Mouse (Mus musculus) lung, embryonic 15.5 days (tissue): Measurements from ENCODE around the gene Ccdc148. TPM values are rescaled to one million over a fixed set of nuclear protein-coding genes. Genes with fewer than 3 reads are reported as not detected.

ENCODE experiments used
- ATAC-seq: fragments of 200-750 bp; cut with Nextera tagmentation; 2 replicates; pipeline ENCODE4 v1.8.0; 2017; ENCODE audit warnings: moderate number of reproducible peaks, borderline replicate concordance; ENCODE audit not compliant: low FRiP score, low TSS enrichment; ENCODE audit errors: extremely low read depth
- H3K27ac ChIP-seq: fragments of 300-500 bp; sonication (generic); 2 replicates; pipeline ENCODE4 v1.5.1; 2015; ENCODE audit warnings: moderate library complexity, mild to moderate bottlenecking, inconsistent platforms
- H3K27me3 ChIP-seq: fragments of 300-500 bp; sonication (generic); 2 replicates; pipeline ENCODE4 v1.6.1; 2015; ENCODE audit warnings: inconsistent platforms
- H3K36me3 ChIP-seq: fragments of 300-500 bp; sonication (generic); 2 replicates; pipeline ENCODE4 v1.6.1; 2015; ENCODE audit warnings: inconsistent platforms
- H3K4me1 ChIP-seq: fragments of 300-500 bp; sonication (generic); 2 replicates; pipeline ENCODE4 v1.6.1; 2015; ENCODE audit warnings: inconsistent platforms
- H3K4me2 ChIP-seq: fragments of 300-500 bp; sonication (generic); 2 replicates; pipeline ENCODE4 v1.6.1; 2015; ENCODE audit warnings: inconsistent platforms, mild to moderate bottlenecking, moderate library complexity
- H3K4me3 ChIP-seq: fragments of 300-500 bp; sonication (generic); 2 replicates; pipeline ENCODE4 v1.5.1; 2015; ENCODE audit warnings: mild to moderate bottlenecking, inconsistent platforms
- H3K9ac ChIP-seq: fragments of 300-500 bp; sonication (generic); 2 replicates; pipeline ENCODE4 v1.6.1; 2015; ENCODE audit warnings: inconsistent platforms
- H3K9me3 ChIP-seq: fragments of 300-500 bp; sonication (generic); 2 replicates; pipeline ENCODE4 v1.6.1; 2016; ENCODE audit warnings: inconsistent platforms
- WGBS: fragments of 180-500 bp; shearing (Covaris S2); methylation state at CpG from one replicate; pipeline ENCODE4 v1.1.7; 2015; 5-methylcytosine and 5-hydroxymethylcytosine counted together
- polyA plus RNA-seq: library from polyadenylated mRNA; unstranded; fragments of >200 nt; fragmentation: Nextera tagmentation; extraction: Ambion mirVana; gene quantifications from 2 replicates; pipeline ENCODE4 v1.2.1, GENCODE M21; 2015

Gene Ccdc148
- polyA plus RNA-seq, 1 experiment from 2014 or later: 2.0 TPM

DNA sequence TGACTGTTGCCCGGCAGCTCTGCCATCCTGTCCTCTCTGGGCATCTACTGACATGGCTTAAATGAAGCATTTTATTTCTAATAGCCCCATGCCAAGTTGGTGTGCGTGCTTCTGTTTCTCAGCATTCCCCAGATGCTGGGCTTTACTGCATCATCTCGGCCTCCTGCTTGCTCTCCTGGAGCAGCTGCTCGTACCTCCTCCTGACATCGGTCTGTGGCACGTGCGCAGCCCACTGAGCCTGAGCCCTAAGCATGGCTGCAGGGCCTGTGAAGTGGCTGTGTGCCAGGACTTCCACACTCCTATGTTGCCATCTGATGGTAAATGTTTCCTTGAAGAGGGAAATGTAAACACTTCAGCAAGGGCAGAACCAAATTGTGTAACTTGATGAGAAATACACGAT lies 31.0 kb upstream of the Ccdc148 start:
- H3K9me3 ChIP-seq: no peaks in the 10 kb centered on the region
- no peak overlapping the region for H3K4me3 ChIP-seq
- peaks cover 34% of the 10 kb centered on the region for H3K4me1 ChIP-seq
- H3K27ac ChIP-seq: no peak overlapping the region
- no peak overlapping the region for H3K9ac ChIP-seq
- ATAC-seq: peak; percentile 53; the same call in 1 of the 2 replicates
- no peak overlapping the region for H3K4me2 ChIP-seq
- WGBS: 49% methylated on average over 8 of the region's 8 CpGs
- H3K36me3 ChIP-seq: peaks cover 5% of the 10 kb centered on the region; the same call in 1 of the 2 replicates
- H3K27me3 ChIP-seq: no peaks in the 10 kb centered on the region

DNA sequence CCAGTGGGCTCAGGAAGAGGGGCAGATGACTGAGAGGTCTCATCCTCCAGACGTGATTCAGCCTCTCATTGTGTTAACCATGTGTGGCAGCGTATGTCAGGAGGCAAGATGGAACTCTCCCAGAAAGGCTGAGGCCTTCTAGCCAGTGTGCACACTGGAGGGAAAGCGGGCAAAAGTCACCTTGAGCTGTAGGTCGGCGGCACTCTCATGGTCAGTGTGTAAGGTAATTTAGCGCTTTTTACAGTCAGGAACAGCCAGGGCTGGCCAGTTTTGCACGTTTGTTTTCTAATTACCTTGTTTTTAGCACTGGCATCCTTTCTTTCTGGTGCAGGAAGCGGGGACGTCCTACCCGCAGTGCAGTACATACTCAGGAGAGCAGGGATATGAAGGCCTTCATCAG lies 29.7 kb upstream of the Ccdc148 start:
- Histone ChIP-seq H3K4me2 (no peak overlapping the region), H3K9ac (no peak overlapping the region), H3K27ac (no peak overlapping the region), H3K27me3 (no peaks in the 10 kb centered on the region), H3K4me3 (no peak overlapping the region), H3K4me1 (peaks cover 34% of the 10 kb centered on the region), H3K9me3 (no peaks in the 10 kb centered on the region), H3K36me3 (peaks cover 5% of the 10 kb centered on the region; the same call in 1 of the 2 replicates)
- 85% methylated on average over 10 of the region's 10 CpGs for WGBS
- ATAC-seq: no peak

DNA sequence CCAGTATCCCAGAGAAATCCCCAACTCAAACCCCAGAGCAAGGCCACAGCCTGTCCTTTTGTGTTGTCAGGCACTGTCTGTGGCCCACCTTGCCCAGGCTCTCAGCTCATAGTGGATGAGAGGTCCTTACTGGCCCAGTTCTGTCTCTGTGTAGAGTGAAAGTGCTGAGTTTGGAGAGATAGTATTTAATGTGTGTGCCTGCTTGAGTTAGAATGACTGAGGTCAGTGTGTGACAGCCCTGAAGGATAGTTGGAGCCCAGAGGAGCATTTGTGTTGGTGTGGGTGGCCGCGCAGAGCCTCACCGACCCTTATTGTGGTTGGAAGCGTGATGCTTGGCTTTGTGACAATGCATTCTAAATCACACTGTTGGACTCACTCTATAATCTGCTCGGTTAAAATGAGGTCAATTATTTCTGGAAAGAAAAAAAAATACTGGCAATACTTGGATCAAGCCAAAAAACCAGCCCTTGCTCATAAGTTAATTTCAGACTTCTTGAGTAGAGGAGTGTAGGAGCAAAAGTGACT lies 29.2 kb upstream of the Ccdc148 start:
- Histone ChIP-seq H3K4me1 (peaks cover 34% of the 10 kb centered on the region), H3K4me3 (no peak overlapping the region), H3K4me2 (no peak overlapping the region), H3K9me3 (no peaks in the 10 kb centered on the region), H3K27me3 (no peaks in the 10 kb centered on the region), H3K27ac (no peak overlapping the region), H3K36me3 (peaks cover 5% of the 10 kb centered on the region; the same call in 1 of the 2 replicates), H3K9ac (no peak overlapping the region)
- 51% methylated on average over 5 of the region's 5 CpGs for WGBS
- ATAC-seq: peak; percentile 43; the same call in 1 of the 2 replicates

DNA sequence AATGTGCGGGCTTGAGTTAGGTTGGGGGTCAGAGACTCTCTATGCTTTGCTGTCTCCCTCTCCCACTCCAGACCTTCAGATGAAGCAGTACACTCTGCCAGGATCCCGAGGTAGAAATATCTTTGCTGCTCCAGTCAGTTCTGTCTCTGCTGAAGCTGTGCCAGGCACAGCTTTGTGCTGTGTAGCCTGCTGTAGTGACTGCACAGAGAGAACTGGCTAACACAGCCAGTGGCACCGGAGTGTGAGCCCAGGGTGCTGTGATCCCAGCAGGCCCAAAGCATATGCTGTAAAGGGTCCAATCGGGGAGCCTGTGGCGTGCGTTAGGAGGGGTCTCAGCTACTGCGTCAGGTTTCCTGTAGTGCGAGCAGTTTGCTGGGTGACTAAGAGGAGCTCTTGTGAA lies 27.8 kb upstream of the Ccdc148 start:
- no peak for ATAC-seq
- Histone ChIP-seq H3K9me3 (no peaks in the 10 kb centered on the region), H3K4me3 (no peak overlapping the region), H3K27ac (no peak overlapping the region), H3K36me3 (peaks cover 5% of the 10 kb centered on the region; the same call in 1 of the 2 replicates), H3K27me3 (no peaks in the 10 kb centered on the region), H3K4me1 (peaks cover 34% of the 10 kb centered on the region), H3K4me2 (no peak overlapping the region), H3K9ac (no peak overlapping the region)
- WGBS: 90% methylated on average over 8 of the region's 8 CpGs

DNA sequence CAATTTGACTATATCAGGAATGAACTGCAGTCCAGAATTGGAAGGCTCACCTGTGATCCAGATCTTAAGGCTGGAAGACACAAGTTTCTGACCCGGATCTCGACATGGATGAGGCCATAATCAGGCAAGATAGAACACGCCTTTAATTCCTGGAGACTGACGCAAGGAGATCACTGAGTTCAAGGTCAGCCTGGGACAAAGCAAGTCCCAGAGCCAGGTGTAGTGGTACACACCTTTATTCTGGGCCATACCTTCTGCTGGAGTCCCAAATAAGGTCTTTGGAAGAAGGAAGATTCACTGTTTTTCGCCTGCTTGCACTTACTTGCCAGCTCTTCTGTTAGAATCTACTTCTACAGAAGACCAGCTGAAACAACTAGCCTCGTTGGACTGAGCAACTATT lies 26.5 kb upstream of the Ccdc148 start:
- no peak for ATAC-seq
- no peaks in the 10 kb centered on the region for H3K9me3 ChIP-seq
- 90% methylated on average over 6 of the region's 6 CpGs for WGBS
- no peak overlapping the region for H3K9ac ChIP-seq
- peaks cover 26% of the 10 kb centered on the region for H3K4me1 ChIP-seq
- H3K27me3 ChIP-seq: no peaks in the 10 kb centered on the region
- H3K36me3 ChIP-seq: peaks cover 5% of the 10 kb centered on the region; the same call in 1 of the 2 replicates
- no peak overlapping the region for H3K4me2 ChIP-seq
- H3K4me3 ChIP-seq: no peak overlapping the region
- no peak overlapping the region for H3K27ac ChIP-seq

DNA sequence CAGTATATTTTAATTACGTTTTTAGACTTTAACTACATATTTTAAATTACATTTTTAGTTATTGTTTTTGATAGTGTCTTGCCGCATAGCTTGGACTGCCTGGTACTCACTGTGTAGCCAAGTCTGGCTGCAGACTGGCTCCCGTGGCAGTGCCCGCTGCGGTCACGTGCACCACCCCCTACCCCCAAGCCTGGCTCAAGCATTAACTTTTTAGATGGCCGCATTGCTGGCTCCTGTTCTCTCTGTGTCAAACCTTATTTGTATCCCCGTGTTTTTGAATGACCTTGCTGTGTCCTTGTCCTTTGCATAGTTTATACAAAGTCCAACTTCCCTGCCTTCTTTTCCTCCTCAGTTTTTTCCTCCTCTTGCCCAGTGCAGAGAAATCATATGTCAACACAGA lies 25.6 kb upstream of the Ccdc148 start:
- H3K4me3 ChIP-seq: no peak overlapping the region
- H3K36me3 ChIP-seq: peaks cover 5% of the 10 kb centered on the region; the same call in 1 of the 2 replicates
- no peaks in the 10 kb centered on the region for H3K27me3 ChIP-seq
- no peak for ATAC-seq
- H3K9me3 ChIP-seq: no peaks in the 10 kb centered on the region
- no peak overlapping the region for H3K4me2 ChIP-seq
- no peak overlapping the region for H3K27ac ChIP-seq
- WGBS: 89% methylated on average over 8 of the region's 8 CpGs
- H3K9ac ChIP-seq: no peak overlapping the region
- peaks cover 18% of the 10 kb centered on the region for H3K4me1 ChIP-seq

DNA sequence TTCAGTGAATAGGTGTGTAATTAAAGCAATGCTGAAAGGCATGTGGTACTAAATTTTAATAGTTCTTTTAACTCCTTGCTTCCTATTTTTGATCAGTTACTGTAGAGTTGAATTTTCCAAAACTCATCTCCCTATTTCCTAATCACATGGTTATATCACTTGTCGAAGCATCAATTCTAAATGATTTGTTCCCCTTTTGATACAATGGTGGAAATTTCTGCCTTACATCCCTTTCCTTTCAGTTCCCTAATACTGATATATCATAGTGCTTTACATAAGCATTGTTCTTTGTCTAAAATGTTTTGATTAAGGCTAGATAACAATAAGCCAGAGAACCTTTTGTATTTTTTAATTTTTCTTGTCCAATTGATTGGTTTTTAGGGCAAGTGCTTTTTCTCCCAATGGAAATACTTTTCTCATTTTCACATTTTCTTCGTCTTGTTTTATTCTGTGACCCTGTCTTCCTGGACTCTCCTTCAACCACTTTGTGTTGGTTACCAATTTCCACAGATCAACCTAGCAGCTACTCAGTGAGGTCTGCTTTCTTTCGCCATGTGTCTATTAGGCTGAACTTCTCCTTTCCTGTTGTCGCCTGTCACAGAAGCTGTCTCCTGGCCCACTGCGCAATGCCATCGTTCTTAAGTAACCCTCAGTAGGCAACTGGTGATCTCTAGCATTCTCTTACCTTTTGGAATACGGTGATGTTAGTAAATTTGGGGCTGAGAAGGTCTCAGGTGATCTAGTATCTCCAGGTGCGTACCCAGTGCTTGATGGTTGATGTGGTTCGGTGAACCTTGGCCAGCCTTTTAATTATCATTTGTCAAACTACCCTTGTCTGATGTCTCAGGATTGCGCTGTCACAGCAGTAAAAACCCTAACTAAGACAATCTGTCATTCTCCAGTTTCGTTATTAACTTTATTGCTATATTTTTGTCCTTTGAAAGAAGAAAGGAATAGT lies 23.9 kb upstream of the Ccdc148 start:
- WGBS: 88% methylated on average over 11 of the region's 11 CpGs
- no peak overlapping the region for H3K27ac ChIP-seq
- H3K4me1 ChIP-seq: peaks cover 5% of the 10 kb centered on the region; the same call in 1 of the 2 replicates
- H3K27me3 ChIP-seq: no peaks in the 10 kb centered on the region
- no peak for ATAC-seq
- H3K9me3 ChIP-seq: no peaks in the 10 kb centered on the region
- no peak overlapping the region for H3K4me3 ChIP-seq
- peaks cover 5% of the 10 kb centered on the region; the same call in 1 of the 2 replicates for H3K36me3 ChIP-seq
- H3K4me2 ChIP-seq: no peak overlapping the region
- H3K9ac ChIP-seq: no peak overlapping the region

DNA sequence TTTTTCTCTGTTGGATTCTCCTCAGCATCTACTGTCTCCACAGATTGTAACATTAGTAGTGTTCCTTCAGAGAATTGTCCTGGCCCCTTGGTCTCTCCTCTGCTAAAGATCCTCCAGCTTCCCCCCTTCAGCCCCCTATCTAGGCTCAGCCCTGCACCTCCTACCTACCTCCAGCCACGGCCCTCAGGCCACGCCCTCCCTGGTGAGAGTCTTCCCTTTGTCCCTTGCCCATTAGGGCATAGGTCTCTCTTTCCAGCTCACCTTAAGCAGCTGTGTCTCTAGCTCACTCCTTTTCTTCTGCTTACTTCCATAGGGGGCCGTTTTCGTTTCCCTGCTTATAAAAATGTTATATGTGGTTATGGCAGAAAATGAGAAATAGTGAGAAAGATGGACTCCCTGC lies 23.1 kb upstream of the Ccdc148 start:
- Histone ChIP-seq H3K4me2 (no peak overlapping the region), H3K27ac (no peak overlapping the region), H3K9ac (no peak overlapping the region), H3K36me3 (peaks cover 5% of the 10 kb centered on the region; the same call in 1 of the 2 replicates), H3K4me1 (peaks cover 13% of the 10 kb centered on the region), H3K4me3 (no peak overlapping the region), H3K27me3 (no peaks in the 10 kb centered on the region), H3K9me3 (no peaks in the 10 kb centered on the region)
- WGBS: 86% methylated on average over 4 of the region's 4 CpGs
- ATAC-seq: no peak

DNA sequence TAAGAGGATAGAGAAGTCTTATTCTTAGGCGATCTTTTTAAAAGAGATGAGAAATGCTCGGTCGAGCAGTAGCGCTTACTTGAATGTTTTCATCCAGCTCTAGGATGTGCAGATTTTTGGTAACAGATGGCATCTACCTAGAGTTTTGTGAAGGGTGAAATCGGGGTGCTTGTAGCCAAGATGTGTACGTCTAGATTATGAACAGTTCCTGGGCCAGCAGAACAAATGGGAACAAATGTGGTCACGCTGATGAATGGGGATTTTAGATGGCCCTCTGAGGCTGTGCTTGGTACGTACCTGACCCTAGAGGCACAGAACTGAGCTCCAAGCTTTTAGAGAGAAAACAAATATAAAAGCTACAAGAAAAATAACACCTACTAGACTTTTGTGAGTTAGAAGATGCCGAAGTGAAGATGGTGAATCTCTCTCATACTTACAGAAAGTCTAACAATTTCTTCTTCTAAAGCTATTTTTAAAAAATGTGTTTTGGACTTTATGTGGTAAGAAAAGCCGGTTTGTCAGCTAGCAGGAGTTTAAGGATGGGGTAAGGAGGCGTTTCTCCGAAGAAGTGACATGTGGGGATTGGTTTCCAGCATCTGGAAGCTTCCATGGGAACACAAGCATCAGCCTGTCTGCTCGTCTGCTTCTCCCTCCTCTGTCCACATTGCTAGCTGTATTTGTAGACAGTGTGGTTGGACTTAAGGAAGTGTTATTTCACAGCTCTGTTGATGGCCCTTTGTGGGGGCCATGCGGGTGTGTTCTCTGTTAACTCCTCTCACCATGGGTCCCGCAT lies 21.0 kb upstream of the Ccdc148 start:
- Histone ChIP-seq H3K4me1 (peaks cover 22% of the 10 kb centered on the region), H3K4me2 (no peak overlapping the region), H3K27me3 (no peaks in the 10 kb centered on the region), H3K27ac (no peak overlapping the region), H3K9ac (no peak overlapping the region), H3K4me3 (no peak overlapping the region), H3K9me3 (no peaks in the 10 kb centered on the region), H3K36me3 (no peaks in the 10 kb centered on the region; the same call in 1 of the 2 replicates)
- WGBS: 79% methylated on average over 15 of the region's 15 CpGs
- ATAC-seq: no peak

DNA sequence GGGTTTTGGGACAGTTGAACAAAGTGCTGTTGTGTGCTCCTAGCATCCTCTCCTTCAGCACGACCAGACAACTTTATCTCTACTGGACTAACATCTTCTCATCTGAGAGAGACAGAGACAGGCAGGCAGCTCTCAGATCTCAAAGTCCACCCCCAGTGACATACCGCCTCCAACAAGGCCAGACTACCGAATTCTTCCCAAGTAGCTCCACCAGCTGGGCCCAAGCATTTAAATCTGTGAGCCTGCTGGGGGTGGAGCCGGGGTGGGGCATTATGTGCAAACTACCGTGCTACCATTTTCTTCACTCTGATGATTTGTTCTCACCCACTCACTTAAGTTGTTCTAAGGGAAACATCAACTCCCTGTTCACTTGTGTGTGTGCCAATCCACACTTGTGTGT lies 19.0 kb upstream of the Ccdc148 start:
- H3K4me2 ChIP-seq: no peak overlapping the region
- no peaks in the 10 kb centered on the region for H3K9me3 ChIP-seq
- H3K4me3 ChIP-seq: no peak overlapping the region
- H3K4me1 ChIP-seq: peaks cover 27% of the 10 kb centered on the region
- 31% methylated on average over 5 of the region's 5 CpGs for WGBS
- no peak overlapping the region for H3K9ac ChIP-seq
- no peaks in the 10 kb centered on the region for H3K27me3 ChIP-seq
- H3K36me3 ChIP-seq: no peaks in the 10 kb centered on the region; the same call in 1 of the 2 replicates
- 0 out of 2 replicates have a peak, but pooled peaks have one; percentile 21 for ATAC-seq
- H3K27ac ChIP-seq: peak overlapping the region; percentile 38; the same call in 1 of the 2 replicates

DNA sequence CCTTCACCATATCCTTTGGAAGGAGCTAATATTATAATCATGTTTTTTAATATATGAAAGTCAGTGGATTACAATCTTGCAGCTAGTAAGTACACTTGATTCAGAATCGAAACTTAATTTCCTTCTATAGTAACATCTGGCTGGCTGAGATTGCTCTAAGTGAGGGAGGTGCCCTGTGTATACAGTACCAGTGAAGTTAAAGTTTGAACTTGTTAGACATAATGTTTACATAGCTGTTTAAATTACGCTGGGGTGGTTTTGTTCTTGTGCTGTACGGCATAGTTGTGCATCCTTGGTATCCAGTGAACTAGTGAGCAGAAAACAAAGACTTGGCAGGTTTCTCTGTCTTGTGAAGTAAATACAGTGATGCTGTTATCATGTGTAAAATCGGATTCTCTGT lies 18.5 kb upstream of the Ccdc148 start:
- 15% methylated on average over 4 of the region's 4 CpGs for WGBS
- no peaks in the 10 kb centered on the region for H3K27me3 ChIP-seq
- no peaks in the 10 kb centered on the region; the same call in 1 of the 2 replicates for H3K36me3 ChIP-seq
- H3K4me1 ChIP-seq: peaks cover 29% of the 10 kb centered on the region
- ATAC-seq: peak; percentile 58; the same call in 1 of the 2 replicates
- H3K9me3 ChIP-seq: no peaks in the 10 kb centered on the region
- no peak overlapping the region for H3K4me2 ChIP-seq
- H3K9ac ChIP-seq: no peak overlapping the region
- no peak overlapping the region for H3K4me3 ChIP-seq
- peak overlapping the region; percentile 38 for H3K27ac ChIP-seq
